Mouse (Mus musculus) urinary bladder, postnatal 25 days (tissue): Measurements from ENCODE around the gene Rab31.

Source experiments
- DNase-seq: peaks from one replicate; pipeline ENCODE4 v3.0.0; 2022; ENCODE audit warnings: low spot score

Rab31 gene

DNA sequence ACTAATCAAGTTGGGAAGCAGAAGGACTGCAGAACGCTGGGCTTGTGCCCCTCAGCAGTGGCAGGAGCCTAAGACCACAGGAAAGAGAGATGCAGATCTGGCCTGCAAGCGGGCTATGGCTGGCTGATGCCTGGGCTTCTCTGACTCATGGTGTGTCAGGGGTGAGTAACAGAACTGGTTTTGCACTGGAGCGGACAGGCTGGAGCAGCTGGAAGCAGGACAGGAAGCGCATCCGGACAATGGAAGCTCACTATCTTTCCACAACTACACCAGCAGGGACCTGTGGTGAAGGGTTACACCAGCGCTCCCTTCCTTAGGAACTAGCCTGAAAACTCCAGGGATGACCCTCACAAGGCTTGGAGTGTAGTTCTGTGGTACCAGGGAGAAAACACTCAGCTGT lies 34.9 kb downstream of the Rab31 start:
- DNase-seq: peak; percentile 36

DNA sequence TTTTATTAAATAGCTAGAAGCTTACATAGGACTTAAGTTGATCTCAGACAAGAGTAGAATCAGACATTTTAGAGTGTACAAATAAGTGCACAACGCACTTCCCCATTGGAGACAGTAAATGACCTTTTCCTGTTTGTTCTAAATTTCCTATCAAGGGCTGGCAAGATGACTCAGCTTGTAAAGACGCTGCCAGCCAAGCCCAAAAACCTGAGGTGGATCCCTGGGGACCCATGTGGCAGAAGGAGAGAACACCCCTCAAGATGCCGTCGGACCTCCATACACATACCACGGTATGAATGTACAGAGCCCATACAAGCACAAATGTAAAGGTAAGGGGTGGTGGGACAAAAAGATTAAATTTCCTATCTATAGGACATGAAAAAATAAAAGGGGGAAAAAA lies 35.4 kb downstream of the Rab31 start:
- DNase-seq: no peak

DNA sequence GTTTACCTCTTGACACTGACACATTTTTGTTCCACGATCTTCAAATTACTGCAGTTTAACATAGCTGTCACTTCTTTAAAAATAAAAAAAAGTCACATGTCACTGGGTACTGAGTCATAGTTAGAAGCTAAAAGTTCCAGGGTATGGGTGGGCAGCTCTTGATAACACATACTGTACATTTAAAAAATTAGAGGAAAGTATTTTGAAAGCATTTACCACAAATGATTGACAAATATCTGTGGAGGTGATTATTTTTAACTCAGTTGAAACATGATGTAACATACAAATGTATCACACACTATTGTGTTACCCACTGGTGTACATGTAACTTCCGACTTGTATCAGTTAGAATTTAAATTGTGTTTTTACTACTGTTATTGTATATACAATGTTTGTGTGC lies 37.5 kb downstream of the Rab31 start:
- no peak for DNase-seq

DNA sequence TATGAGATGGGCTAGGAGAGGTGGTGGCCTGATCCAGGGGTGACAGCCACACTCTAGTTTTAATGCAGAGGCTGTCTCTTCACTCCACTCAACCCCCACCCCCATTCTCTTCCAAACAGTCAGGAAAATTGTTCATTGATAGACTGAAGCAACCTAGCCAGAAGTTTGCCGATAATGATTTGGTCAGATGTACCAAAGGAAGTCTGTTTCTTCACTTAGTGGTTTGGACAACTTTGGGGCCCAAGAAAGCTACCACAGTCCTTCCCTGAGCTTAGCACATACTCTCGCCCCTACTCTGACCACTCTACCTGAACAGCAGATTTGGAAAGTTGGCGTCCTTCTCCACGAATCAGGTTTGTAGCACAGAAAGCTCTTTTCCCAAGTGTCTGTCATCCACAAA lies 39.9 kb downstream of the Rab31 start:
- DNase-seq: no peak

DNA sequence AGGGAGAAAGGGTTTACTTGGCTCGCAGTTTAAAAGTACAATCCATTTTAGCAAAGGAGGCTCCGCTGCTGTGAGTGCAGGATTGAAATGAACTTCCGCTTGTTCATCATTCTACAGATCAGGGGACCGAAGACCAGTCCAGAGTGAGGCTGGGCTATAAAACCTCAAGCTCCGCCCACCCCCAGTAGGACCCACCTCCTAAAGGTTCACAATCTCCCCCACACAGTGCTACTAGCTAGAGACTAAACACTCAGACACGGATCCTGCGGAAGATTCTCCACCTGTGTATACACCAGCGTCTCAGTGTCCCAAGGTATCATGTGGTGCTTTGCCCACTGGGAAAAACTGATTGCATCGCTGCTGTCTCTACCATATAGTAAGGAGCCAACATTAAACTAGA lies 40.8 kb downstream of the Rab31 start:
- DNase-seq: no peak

DNA sequence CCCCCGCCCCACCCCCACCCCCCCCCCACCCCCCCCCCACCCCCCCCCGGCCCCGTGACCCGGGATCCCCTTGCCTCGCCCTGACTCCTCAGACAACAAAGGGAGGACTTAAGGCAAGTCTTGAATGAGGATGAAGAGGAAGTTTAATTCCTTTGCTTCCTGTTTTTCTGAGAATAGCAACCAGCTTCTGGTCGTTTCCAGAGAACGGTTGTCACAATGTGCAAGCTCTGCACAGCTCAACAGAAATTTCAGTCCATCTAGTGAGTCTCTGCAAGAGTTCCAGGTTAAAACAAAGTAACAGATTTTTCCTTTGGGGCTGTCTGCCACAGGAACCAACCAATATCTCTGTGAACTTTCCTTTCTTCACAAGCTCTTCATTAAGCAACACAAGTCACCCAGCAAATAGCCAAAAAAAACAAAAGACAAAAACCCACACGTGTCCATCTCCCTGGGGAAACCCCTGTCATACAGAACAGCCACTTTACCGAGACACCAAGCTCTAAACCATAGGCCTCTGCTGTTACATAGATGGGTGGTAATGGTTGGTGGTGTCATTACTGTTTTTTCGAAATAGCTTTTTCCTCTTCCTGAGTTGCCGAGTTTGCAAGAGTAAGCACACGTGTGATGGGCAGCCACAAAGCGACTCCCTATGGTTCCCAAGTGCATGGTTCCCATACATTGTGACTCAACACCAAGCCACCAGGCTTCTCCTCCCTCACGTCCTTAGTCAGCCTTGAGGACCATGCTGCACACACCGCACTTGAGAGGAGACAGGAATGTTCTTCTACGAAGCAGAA lies 42.4 kb downstream of the Rab31 start:
- DNase-seq: no peak

DNA sequence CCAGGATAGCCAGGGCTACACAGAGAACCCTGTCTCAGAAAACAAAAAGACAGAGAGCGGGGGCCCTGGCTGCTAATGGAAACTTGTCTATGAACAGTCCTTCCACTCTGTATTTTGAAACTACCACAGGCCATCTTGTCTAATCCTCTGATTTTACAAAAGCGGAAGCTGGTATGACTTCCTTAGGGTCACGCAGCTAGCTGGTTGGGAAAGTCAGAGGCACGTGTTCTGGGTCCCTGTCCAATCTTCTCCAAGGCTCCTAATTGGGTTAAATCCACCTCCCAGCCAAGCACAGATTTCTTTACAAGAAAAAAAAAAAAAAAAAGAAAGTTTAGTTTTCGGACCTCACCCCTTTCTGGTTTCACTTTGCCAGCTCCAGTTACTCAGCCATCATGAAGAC lies 45.8 kb downstream of the Rab31 start:
- no peak for DNase-seq

DNA sequence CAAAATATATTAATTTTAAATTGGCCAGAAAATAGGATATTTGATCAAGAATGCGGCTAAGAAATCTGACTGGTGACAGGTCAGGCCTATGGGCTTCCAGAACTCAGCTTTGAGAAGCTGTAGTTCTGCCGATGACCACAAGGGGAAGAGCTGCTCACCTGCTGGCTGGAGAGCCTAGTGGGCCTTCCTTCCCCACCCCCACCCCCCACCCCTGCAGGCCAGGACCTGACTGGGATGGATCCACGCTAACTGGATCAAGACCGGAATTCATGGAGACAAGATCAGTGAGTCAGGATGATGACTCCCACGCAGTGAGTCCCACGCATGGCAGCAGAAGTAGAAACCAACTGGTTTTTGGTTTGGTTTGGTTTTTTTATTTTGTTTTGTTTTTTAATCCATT lies 46.3 kb downstream of the Rab31 start:
- DNase-seq: no peak

DNA sequence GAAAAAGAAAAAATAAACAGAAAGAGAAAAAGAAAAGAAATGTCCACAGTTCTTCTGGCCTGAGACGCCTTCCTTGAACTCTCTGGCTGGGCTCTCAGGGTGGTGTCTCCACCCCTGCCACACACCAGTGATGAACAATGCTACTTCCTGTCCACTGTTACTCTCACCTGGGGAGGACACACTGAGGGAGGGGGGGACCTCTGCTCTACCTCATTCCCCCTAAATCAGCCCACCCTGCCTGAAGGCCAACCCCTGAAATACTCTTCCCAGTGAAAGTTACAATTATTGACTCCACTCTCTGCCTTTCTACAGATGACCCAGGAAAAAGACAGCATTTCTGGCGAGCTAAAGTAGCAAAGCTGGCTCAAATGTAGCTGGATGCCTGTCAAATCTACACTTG lies 46.7 kb downstream of the Rab31 start:
- no peak for DNase-seq

DNA sequence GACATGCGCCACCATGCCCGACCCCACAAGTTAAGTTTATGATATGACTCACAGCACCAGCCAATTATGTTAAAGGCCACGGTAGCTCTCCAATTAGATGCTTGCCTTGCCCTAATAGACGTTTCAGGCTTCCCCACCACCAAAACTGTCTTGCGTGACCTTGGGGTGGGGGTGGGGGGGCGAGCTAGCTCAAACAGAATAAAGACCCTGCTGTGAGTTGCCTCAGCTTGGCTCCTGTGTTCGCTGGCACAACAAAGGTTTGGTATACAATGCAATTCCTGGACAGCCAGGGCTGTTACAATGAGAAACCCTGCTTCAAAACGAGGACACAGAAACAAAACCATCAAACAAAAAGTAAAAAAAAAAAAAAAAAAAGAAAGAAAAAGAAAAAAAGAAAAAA lies 47.2 kb downstream of the Rab31 start:
- no peak for DNase-seq

DNA sequence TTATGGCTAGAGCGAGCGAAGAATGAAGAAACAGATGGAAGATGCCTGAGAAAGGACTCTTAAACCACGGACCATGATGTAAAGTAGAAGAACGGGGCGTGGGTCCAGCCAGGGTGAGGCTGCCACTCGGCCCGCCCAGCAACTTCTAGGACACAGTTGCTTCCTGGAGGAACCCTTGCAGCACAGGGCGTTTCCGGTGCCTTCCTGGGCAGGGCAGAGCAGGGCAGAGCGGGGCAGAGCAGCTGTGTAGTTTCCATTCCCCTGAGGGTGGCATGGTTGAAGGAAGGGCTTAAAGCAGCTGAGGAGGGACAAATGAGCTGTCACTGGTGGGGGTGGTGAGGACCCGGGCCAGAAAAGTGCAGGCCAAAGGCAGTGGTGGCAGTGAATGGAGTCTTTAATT lies 48.3 kb downstream of the Rab31 start:
- DNase-seq: peak; percentile 26

DNA sequence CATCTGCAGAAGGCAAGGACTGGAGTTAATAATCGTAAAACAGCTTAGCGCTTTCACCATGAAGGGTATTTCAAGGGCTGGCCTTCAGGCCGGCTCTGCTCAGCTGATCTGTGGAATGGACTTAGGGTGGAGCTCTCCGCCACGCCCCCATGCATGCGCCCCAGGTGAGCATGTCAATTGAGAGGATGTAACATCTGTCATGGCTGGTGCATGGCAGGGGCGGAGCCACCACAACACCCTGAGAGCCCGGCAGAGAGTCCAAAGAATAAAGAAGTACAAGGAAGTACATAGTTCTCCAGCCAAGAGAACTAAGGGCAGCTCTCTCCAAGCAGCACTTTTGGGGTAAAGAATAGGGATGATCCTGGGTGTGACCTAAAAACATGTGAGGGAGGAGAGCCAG lies 48.9 kb downstream of the Rab31 start:
- no peak for DNase-seq

DNA sequence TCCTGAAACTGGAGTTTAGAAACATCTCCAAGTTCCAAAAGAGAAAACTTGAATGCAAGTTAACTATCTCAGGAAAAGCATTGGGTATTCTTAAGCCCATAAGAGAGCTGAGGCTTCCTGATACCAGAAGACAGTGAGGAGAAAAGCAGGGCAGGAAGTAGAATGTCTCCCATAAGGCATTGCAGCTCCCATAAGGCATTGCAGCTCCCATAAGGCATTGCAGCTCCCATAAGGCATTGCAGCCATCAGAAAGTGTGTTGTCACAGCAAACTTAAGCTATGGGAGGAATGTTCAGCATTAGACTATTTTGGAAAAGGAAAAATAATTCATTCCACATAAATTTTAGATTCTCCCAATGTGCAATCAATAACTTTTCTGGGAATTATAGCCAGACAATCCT lies 51.2 kb downstream of the Rab31 start:
- DNase-seq: no peak

DNA sequence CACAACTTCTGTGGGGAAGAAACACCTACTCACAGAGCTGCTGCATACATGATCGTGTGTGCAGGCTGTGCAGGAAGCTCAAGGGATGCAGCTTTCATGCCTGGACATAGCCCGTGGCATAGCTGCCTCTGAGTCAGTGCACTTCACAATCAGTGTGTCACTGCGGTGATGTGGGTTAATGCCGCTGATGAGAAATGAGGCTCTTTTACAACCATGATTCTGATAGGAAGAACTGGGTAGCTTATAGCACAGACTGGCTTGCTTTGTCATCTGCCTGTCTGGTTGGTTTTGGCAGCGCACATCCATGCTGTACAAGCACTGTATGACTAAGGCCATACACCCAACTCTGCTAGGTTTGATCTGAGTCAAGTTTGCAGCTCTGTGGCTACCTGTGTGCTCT lies 52.7 kb downstream of the Rab31 start:
- DNase-seq: no peak

DNA sequence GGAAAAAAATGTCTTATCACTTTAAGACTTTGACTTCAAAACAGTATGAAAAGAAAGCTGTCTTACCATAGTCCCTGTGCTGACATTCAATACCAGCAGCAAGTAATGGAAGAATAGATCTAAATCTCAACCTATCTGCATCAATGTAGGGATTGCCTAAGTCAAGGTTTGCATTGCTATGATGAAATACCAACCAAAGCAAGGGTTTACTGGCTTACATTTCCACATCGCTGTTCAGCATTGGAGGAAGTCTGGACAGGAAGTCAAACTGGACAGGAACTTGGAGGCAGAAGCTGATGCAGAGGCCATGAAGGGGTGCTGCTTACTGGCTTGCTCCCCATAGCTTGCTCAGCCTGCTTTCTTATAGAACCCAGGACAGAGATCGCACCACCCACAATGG lies 54.0 kb downstream of the Rab31 start:
- no peak for DNase-seq

DNA sequence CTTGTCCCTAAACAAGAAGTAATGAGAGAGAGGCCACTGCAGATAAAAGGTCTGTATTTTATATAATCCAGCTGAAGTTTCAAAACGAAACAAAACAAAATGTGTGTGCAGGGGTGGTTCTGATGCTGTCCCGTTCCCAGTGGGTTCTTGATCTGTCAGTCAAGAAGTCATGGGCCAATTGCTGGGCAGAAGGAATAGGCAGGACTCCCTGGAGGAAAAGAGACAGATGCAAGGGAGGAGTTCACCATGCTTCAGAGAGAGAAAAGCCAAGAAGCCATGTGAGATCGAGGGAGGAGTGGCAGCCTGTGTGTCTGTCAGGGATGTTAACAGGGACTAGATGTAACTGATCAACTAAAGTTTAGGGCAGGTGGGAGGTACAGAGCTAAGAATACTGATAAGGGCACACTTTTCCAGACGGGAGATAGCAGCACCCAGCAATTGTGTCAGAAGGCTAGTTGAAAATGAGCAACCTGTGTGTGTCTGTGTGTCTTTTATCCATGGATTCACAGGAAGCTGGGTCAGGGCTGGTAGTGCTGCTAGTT lies 54.8 kb downstream of the Rab31 start:
- no peak for DNase-seq

DNA sequence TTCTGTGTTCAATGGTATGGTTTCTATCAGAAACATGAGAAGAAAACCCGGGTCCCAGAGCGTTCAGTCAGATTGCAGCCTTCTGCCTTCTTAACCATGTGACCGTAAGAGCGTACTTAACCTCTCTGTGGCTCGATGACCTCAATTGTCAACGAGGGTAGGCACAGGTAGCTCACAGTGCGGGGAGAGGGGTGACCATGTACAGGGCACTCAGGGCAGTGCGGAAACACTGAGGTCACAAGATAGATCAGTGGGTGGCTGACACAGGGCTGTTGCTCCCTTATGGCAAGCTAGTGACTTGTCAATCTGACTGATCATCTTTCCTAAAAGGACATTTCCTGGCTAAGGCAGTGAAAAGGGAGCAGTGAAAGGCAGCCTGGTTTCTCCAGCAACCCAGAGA lies 58.5 kb downstream of the Rab31 start:
- no peak for DNase-seq

DNA sequence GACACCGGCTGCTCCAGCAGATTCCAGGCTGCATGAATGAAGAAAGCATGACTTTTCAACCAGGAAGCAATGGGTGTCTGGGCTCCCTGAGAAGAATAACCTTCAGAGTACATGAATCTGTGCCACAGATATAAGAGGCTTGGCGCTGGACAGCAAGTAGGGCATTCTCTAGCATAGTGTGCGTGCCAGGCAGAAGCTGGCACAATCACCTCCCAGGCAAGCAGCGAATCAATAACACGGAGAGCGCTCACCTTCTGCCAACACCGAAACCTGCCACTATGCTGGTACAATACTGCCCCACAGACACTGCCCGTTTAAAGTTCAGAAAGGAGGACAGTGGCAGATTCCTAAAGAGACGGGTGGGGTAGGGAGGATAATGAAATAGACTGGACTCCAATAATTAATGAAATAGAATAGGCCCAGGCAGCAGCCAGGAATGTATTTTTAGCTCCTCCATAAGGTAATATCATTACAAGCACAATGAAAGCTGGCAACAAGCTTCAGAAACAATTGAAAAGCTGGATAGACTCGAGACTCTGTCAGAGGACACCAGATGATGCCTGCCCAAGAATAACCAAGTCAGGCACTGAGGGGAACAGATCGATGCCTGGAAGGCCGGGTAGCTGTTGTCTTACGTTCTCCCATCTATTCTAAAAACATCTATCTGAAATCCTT lies 59.6 kb downstream of the Rab31 start:
- no peak for DNase-seq

DNA sequence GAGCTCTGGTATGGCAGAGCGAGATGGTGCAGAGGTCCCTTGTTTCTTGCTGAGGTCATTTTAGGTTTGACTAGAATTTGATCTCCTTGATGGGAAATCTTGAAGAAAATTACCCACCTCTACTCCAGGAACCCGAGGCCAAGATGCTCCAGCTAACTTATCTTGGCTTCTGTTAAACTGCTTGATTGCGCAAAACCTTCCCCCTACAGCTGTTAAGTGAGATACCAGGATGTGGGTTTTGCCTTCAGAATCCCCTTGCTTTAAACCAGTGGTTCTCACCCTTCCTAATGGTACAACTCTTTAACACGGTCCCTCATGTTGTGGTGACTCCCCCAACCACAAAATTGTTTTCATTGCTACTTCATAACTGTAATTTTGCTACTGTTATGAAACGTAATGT lies 60.8 kb downstream of the Rab31 start:
- DNase-seq: no peak

DNA sequence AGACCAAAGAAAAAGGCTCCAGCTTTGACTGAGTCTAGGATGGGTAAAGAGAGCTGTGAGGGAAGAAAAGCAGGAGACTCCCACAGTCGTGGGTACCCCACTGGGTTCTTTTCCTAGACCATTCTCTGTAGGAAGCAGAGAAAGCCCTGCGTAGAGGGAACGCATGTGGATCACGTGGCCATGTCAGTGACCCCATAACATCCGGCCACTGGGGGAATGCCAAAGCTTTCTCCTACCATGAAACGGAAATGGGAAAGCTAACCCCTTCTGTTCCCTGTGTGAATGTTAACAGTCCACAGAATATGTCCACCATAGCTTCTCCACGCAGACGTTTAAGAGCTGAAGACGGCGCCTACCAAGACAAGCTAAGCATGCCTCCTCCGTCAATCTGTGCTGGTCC lies 62.0 kb downstream of the Rab31 start:
- DNase-seq: no peak

DNA sequence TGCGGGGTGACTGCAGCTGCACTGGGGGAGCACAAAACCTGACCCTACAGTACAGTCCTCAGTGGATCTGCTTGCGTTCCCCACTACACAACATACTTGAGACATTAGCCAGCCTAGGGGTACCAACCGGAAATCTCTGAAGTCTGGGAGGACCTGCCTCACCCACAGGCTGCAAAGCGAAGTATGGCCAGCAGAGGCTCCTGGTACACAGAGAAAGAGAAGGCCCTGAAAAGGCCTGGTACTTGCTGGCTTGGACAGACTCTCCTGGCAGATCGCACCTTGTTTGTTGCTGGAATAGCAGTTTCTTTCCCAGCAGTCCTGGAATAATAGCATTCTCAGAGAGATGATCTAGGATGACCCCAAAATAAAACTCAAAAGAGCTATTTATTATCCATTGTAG lies 66.3 kb downstream of the Rab31 start:
- DNase-seq: peak; percentile 51

DNA sequence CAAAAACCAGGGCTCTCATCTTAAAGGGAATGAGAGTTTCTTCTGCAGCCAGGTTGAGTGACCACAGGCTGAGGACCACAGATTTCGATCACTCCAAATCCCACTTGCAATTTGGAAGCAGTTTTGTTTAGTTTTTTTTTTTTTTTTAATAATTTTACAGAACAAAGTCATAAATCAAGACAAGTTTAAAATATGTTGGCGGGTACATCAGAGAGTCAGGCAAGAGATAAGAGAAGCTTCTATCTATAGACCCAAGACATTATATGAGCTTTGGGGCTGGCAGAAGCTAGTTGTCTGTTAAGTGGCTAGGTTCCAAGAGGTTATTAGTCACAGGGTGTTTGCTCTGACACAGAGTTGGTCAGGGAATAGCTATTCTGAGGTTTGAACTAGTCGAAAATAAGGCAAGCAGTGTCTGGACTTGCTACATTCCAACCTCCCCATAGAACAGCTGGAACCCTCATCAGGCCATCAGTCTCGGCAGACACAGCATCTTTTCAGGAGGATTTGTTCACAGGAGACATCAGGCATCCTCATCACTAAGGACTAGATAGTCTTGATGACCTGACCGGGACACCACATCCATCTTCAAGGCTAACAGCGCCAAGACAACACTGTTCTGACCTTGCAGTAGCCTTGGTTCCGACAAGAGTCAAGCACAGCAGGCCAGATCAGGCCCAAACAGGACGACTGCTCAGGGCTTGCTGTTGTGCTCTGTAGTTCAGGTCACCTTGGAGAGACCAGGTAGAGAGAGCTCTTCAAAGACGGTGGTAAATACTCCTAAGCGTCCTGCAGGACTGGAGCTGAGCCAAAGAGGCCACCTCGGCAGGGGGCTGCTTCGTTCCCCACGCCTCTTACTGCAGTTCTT lies 68.8 kb downstream of the Rab31 start:
- no peak for DNase-seq
